Mouse (Mus musculus) embryo, embryonic 11 days (tissue): Measurements from ENCODE around the gene Larp1.

Experiments
- DNase-seq: peaks from one replicate; pipeline ENCODE4 v3.0.0-alpha.2; 2015

Larp1 gene

GRCm38 (mm10) chr11:58102146-58102545 is 93.3 kb downstream of the Larp1 start:
- DNase-seq = no peak

- DNase-seq = no peak
These were observed 93.9 kb downstream of the Larp1 start for GRCm38 (mm10) chr11:58102581-58103343.

- no peak for DNase-seq
These were observed 94.4 kb downstream of the Larp1 start for GRCm38 (mm10) chr11:58103344-58103653.

GRCm38 (mm10) chr11:58103697-58104306 is 94.9 kb downstream of the Larp1 start, which contains the start of gene Cnot8:
TSS of gene Cnot8 (plus strand) at chr11:58104153.
- DNase-seq = peak; percentile 99

- DNase-seq = peak; percentile 60
These were observed 95.5 kb downstream of the Larp1 start for GRCm38 (mm10) chr11:58104351-58104791.

- peak; percentile 11 for DNase-seq
These were observed 98.1 kb downstream of the Larp1 start for GRCm38 (mm10) chr11:58107009-58107408.

GRCm38 (mm10) chr11:58107664-58108337 is 98.9 kb downstream of the Larp1 start:
- DNase-seq = no peak
